Mouse (Mus musculus) myocyte (in vitro differentiated cells): Measurements from ENCODE around the gene Eef1a1. TPM values are rescaled to one million over a fixed set of nuclear protein-coding genes. Genes with fewer than 3 reads are reported as not detected.

Experiments
- H3K27me3 ChIP-seq: one replicate; pipeline ENCODE4 v1.6.1; 2011; ENCODE audit not compliant: control insufficient read depth, insufficient read depth, insufficient read length
- H3K36me3 ChIP-seq: one replicate; pipeline ENCODE4 v1.6.1; 2011; ENCODE audit not compliant: control insufficient read depth, insufficient read depth
- H3K4me2 ChIP-seq: one replicate; pipeline ENCODE4 v1.6.1; 2011; ENCODE audit warnings: low read depth, control low read depth
- H3K4me3 ChIP-seq: one replicate; pipeline ENCODE4 v1.5.1; 2011; ENCODE audit warnings: mild to moderate bottlenecking, control low read depth, moderate library complexity
- H3K79me2 ChIP-seq: one replicate; pipeline ENCODE4 v1.6.1; 2011; ENCODE audit not compliant: control insufficient read depth, insufficient read depth
- H3ac ChIP-seq: one replicate; pipeline ENCODE4 v1.6.1; 2011; ENCODE audit not compliant: control insufficient read depth, insufficient read length
- CEBPB ChIP-seq: IDR thresholded peaks from 2 replicates; pipeline ENCODE4 v1.6.1; 2011; ENCODE audit warnings: mild to moderate bottlenecking, moderate library complexity; ENCODE audit not compliant: poor library complexity, insufficient read depth, severe bottlenecking
- E2F4 ChIP-seq: IDR thresholded peaks from one replicate; pipeline ENCODE4 v1.6.1; 2011; ENCODE audit warnings: mild to moderate bottlenecking, control low read depth, moderate library complexity; ENCODE audit not compliant: insufficient read depth
- MAX ChIP-seq: IDR thresholded peaks from one replicate; pipeline ENCODE4 v1.6.1; 2011; ENCODE audit warnings: low read depth, mild to moderate bottlenecking, control low read depth
- MYOD1 ChIP-seq, 3 experiments: IDR thresholded peaks; one replicate each; pipeline ENCODE4 v1.6.1; 2011; ENCODE audit warnings: control low read depth in 2 of 3, low read depth in 2 of 3, mild to moderate bottlenecking in 2 of 3, moderate library complexity in 1 of 3; ENCODE audit not compliant: insufficient read length in 2 of 3, control insufficient read depth in 1 of 3
- MYOG ChIP-seq, 3 experiments: IDR thresholded peaks; one replicate each; pipeline ENCODE4 v1.6.1; 2011; ENCODE audit warnings: control low read depth in 2 of 3, low read depth in 2 of 3, mild to moderate bottlenecking in 2 of 3; ENCODE audit not compliant: insufficient read length in 2 of 3, control insufficient read depth in 1 of 3, insufficient read depth in 1 of 3
- POLR2A ChIP-seq: IDR thresholded peaks from one replicate; pipeline ENCODE4 v1.6.1; 2011; ENCODE audit warnings: low read depth, mild to moderate bottlenecking, control low read depth, moderate library complexity; ENCODE audit not compliant: insufficient read length
- POLR2AphosphoS2 ChIP-seq: IDR thresholded peaks from one replicate; pipeline ENCODE4 v1.6.1; 2011; ENCODE audit warnings: low read depth, control low read depth; ENCODE audit not compliant: insufficient read length
- REST ChIP-seq: IDR thresholded peaks from one replicate; pipeline ENCODE4 v1.6.1; 2011; ENCODE audit warnings: mild to moderate bottlenecking, control low read depth, moderate library complexity; ENCODE audit not compliant: insufficient read depth, insufficient read length
- SRF ChIP-seq: IDR thresholded peaks from one replicate; pipeline ENCODE4 v1.6.1; 2011; ENCODE audit warnings: low read depth; ENCODE audit not compliant: control insufficient read depth, insufficient read length
- TCF12 ChIP-seq: IDR thresholded peaks from one replicate; pipeline ENCODE4 v1.6.1; 2011; ENCODE audit warnings: mild to moderate bottlenecking, control low read depth; ENCODE audit not compliant: poor library complexity, insufficient read depth, severe bottlenecking
- TCF3 ChIP-seq: IDR thresholded peaks from one replicate; pipeline ENCODE4 v1.6.1; 2011; ENCODE audit warnings: low read depth, control low read depth; ENCODE audit not compliant: insufficient read length
- USF1 ChIP-seq: IDR thresholded peaks from one replicate; pipeline ENCODE4 v1.6.1; 2011; ENCODE audit warnings: low read depth, mild to moderate bottlenecking, control low read depth, moderate library complexity
- polyA plus RNA-seq: library from polyadenylated mRNA; unstranded; fragments of >200 nt; fragmentation: generic; extraction: Trizol; gene quantifications from one replicate; pipeline ENCODE4 v1.2.1, GENCODE M21; 2012; ENCODE audit warnings: missing spikeins

The Eef1a1 gene
- polyA plus RNA-seq, 1 experiment: 8,203 TPM

DNA sequence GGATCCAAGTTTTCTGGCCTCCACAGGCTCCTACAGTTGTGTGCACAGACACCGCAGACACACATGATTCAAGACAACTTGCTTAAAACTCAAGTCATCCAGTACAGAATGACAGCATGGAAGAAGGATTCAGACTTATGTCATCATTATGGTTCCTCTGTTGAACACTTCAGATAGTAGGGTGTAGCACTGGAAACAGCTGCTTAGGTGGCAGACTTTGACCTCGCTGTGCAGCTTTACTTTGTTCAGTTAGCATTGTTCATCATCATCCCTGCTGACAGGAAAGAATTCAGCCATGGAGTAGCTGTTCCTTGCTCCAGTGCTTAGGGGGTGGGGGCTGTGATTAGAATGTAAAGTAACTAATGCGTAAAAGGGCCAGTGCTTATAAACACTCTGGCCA lies 23.2 kb downstream of the Eef1a1 start:
- Histone ChIP-seq H3K36me3 (peaks cover 33% of the 10 kb centered on the region), H3K79me2 (no peaks in the 10 kb centered on the region), H3K4me2 (no peak overlapping the region), H3K27me3 (no peaks in the 10 kb centered on the region), H3ac (no peak overlapping the region), H3K4me3 (no peak overlapping the region)
- no peak for TF ChIP-seq MAX
- TF ChIP-seq POLR2A: no peak
- TF ChIP-seq MYOD1 (IDR thresholded peaks at IDR 0.05; ENCODE audit: control insufficient read depth in 1 of 3, insufficient read length in 2 of 3, low read depth in 2 of 3): no peak

DNA sequence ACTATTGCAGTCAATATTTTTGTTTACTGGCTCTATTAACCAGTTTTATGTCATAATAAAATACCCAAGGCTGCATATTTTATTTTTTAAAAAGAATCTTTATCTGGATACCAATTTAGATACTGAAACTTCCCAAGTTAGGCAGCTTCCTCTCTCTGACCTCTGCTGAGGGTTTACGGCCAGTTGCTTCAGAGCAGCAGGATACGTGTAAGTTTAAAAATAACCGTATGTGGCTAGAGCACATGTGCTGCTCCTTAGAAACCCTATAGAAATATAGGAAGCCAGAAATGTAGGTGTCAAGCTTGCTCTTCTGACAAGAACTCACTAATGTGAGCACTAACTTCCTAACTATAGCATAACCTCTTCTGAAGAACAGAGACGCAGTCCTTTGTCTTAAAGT lies 25.6 kb downstream of the Eef1a1 start:
- Histone ChIP-seq H3K4me3 (no peak overlapping the region), H3K79me2 (no peaks in the 10 kb centered on the region), H3K4me2 (no peak overlapping the region), H3K27me3 (no peaks in the 10 kb centered on the region), H3ac (no peak overlapping the region), H3K36me3 (peaks cover 40% of the 10 kb centered on the region)
- TF ChIP-seq TCF12: no peak

DNA sequence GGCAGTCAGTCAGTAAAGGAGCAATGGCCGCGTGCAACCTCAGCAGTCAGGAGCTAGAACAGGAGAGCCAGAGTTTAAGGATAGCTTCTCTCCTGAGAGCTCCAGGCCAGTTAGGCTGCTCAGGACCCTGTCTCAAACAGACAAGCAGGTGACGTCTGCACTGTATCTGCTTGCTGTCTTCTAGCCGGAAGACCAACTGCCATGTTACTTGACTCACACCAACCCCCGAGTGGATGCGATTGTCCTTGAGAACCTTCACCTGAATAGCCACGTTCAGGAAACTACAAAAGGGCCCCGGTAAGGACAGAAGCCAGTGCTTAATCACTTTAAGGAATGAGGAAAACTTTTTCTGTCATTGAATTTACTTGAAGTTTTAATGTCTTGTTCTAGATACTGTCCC lies 31.9 kb downstream of the Eef1a1 start:
- Histone ChIP-seq H3K4me3 (no peak overlapping the region), H3K27me3 (no peaks in the 10 kb centered on the region), H3ac (no peak overlapping the region), H3K36me3 (peaks cover 28% of the 10 kb centered on the region), H3K79me2 (no peaks in the 10 kb centered on the region), H3K4me2 (no peak overlapping the region)
- TF ChIP-seq TCF12: no peak
- TF ChIP-seq POLR2A: no peak
- TF ChIP-seq MAX: no peak
- TF ChIP-seq MYOG (IDR thresholded peaks at IDR 0.05; ENCODE audit: control insufficient read depth in 1 of 3, insufficient read depth in 1 of 3, insufficient read length in 2 of 3, low read depth in 2 of 3): no peak
- no peak for TF ChIP-seq SRF
- no peak for TF ChIP-seq REST
- TF ChIP-seq USF1: no peak
- TF ChIP-seq POLR2AphosphoS2: no peak
- no peak for TF ChIP-seq CEBPB
- no peak for TF ChIP-seq MYOD1 (IDR thresholded peaks at IDR 0.05; ENCODE audit: control insufficient read depth in 1 of 3, insufficient read length in 2 of 3, low read depth in 2 of 3)
- no peak for TF ChIP-seq TCF3
- no peak for TF ChIP-seq E2F4

DNA sequence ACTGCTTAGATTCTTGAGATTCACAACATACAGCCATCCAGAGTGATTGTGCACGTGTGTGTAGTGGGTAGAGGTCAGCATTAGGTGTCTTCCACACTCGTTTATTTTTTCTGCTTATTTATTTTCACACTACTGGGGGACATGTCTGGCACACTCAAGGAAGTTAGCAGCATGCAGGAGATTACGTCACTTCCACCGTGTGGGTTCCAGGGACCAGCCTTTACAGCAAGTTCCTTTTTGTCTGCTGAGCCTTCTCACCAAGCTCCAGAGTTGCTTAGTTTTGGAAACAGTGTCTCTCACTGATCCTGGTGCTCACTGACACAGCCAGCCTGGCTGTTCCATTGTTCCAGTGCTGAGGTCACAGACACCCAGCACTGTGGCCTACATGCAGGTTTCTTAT lies 37.6 kb downstream of the Eef1a1 start:
- Histone ChIP-seq H3K27me3 (no peaks in the 10 kb centered on the region), H3K36me3 (no peaks in the 10 kb centered on the region), H3K4me2 (no peak overlapping the region), H3K79me2 (peaks cover 10% of the 10 kb centered on the region), H3K4me3 (no peak overlapping the region), H3ac (no peak overlapping the region)
- TF ChIP-seq TCF3: no peak
- TF ChIP-seq REST: no peak
- TF ChIP-seq MAX: no peak
- TF ChIP-seq MYOG (IDR thresholded peaks at IDR 0.05; ENCODE audit: control insufficient read depth in 1 of 3, insufficient read depth in 1 of 3, insufficient read length in 2 of 3, low read depth in 2 of 3): no peak
- no peak for TF ChIP-seq E2F4
- no peak for TF ChIP-seq TCF12
- no peak for TF ChIP-seq MYOD1 (IDR thresholded peaks at IDR 0.05; ENCODE audit: control insufficient read depth in 1 of 3, insufficient read length in 2 of 3, low read depth in 2 of 3)
- TF ChIP-seq SRF: no peak
- TF ChIP-seq POLR2A: no peak
- no peak for TF ChIP-seq CEBPB
- TF ChIP-seq USF1: no peak
- TF ChIP-seq POLR2AphosphoS2: no peak

DNA sequence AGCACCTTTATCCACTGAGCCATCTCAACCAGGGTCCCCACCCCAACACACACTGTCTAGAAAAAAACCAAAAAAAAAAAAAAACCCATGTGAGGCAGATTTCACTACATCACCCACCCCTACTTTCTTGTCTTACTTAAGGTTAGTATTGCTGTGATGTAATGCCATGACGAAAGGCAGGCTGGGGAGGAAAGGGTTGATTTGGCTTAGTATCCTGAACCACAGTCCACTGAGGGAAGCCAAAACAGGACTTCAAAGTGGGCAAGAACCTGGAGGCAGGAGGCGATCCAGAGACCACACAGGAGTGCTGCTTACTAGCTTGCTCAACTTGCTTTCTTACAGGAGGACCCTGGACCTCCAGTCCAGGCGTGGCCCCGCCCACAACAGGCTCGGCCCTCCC lies 38.5 kb downstream of the Eef1a1 start:
- peaks cover 10% of the 10 kb centered on the region for H3K79me2 ChIP-seq
- H3K4me2 ChIP-seq: no peak overlapping the region

More for the DNA sequence above, 38.5 kb downstream of the Eef1a1 start:
- H3K4me3 ChIP-seq: no peak overlapping the region
- H3ac ChIP-seq: no peak overlapping the region
- no peaks in the 10 kb centered on the region for H3K36me3 ChIP-seq
- TF ChIP-seq MYOD1 (IDR thresholded peaks at IDR 0.05; ENCODE audit: control insufficient read depth in 1 of 3, insufficient read length in 2 of 3, low read depth in 2 of 3): no peak
- TF ChIP-seq REST: no peak
- TF ChIP-seq CEBPB: no peak
- TF ChIP-seq MAX: no peak
- no peak for TF ChIP-seq POLR2A
- TF ChIP-seq POLR2AphosphoS2: no peak
- TF ChIP-seq TCF12: no peak
- no peak for TF ChIP-seq MYOG (IDR thresholded peaks at IDR 0.05; ENCODE audit: control insufficient read depth in 1 of 3, insufficient read depth in 1 of 3, insufficient read length in 2 of 3, low read depth in 2 of 3)
- no peak for TF ChIP-seq E2F4
- no peak for TF ChIP-seq TCF3
- no peak for TF ChIP-seq USF1
- no peak for TF ChIP-seq SRF
- H3K27me3 ChIP-seq: no peaks in the 10 kb centered on the region
